Mouse (Mus musculus) frontal cortex, adult (tissue): ENCODE results near the gene Csf2ra.
"Not testable (repeated sequence)": the region's sequence is repeated elsewhere in the genome, so short reads cannot be mapped to it uniquely, and the experiment has no call there.

Experiments
- ATAC-seq: cut with Nextera tagmentation; 2 replicates; pipeline ENCODE4 v1.9.2; 2017; ENCODE audit warnings: mild to moderate bottlenecking, moderate library complexity, mixed read lengths; ENCODE audit not compliant: low TSS enrichment

The Csf2ra gene

DNA sequence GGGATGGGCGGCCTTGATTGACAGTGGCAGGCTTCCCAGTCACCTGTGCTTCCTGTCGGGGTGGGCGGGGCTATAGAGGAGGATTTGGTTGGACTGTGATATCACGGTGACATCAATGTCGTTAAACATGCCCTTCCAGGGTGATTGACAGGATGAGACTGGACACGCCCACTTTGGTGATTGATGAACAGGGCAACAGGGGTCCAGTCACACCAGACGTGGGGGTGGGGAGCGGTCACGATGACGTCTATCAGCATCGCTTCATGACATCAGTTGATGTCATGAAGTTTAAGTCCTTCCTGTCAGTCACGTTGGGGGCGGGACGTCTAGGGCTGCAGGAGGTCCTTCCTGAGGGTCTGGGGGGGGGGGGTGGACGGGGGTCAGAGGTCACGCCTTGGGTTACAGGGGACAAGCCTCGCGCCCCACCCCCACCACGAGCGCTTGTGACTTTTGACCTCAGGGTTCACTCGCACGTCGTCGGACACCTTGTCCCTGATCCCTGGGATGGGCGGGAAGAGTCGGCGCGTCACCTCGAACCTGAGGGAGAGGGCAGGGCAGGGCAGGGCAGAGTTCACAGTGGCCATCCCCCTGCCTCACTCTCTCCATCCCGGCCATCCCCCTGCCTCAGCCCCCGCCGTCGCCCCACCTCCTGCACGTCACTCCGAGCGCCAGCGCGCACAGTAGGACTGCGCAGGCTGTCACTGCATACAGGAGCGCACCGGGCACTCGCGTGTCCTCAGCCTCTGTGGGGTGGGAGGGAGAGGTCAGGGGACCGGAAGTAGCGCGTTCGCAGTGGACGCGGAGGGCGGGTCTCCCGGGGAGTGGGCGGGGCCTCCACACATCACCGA lies 3.3 kb downstream of the Csf2ra start:
- 0 out of 2 replicates have a peak, but pooled peaks have one; percentile 1 for ATAC-seq

DNA sequence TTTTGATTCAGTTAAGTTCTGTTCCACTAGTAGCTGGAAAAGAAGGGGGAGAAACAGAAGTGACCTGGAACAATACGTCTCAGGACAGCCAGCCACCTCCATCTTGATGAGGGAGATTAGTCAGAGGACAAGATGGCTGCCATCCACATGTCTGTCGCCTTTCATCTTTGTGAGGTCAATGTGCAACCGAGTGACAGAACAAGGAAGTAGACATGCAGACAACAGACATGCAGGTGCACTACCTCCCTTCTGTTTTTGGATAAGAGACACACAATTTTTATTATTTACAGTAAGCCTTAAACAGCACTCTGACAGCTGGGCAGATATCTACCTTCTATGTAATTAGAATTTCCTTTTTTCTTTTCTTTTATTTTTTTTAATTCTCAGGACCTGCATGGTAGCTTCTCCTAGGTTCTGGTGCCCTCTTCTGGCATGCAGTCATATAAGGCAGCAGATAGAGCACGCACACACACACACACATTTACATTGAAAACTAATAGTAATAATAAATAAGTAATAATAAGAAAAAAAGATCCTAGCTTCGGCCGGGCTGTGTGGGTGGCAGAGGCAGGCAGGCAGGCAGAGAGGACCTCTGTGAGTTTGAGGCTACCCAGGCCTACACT lies 4.4 kb downstream of the Csf2ra start:
- no peak for ATAC-seq

DNA sequence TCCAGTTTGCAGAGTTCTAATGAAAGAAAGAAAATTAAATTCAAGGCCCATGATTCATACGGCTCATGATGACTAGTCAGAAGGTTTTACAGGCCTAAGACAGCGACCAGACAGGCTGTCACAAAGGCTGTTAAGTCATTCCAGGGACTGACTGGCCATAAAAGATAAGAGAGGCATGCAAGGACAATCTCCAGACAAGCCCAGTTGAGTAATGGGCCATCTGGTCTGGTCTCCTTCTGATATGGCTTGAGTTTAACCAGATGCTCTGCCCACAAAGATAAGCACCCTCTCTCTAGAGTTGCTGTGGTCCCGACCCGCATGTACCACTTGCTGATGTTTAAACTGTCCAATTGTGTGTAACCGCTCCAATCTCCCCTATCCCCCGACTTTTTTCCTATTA lies 20.7 kb downstream of the Csf2ra start:
- not testable (repeated sequence) for ATAC-seq

DNA sequence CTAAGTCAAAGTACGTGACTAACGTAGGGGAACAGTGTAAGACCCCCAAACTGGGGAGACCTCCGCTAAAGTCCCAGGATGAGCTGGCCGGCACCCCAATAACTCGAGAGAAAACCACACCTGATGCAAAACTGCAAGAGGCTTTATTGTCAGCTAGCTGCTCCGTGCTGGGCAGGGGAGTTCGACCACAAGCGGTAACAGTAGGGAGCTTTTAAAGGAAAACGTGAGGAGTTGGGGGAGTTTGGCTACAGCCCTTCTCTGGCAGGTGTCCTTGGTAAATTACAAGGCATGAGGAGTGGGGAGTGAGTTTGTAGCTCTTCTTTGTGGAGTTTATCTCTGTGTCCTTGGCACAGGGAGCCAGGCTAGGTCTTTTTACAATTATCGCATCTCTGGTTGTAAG lies 28.4 kb downstream of the Csf2ra start:
- ATAC-seq = no peak

DNA sequence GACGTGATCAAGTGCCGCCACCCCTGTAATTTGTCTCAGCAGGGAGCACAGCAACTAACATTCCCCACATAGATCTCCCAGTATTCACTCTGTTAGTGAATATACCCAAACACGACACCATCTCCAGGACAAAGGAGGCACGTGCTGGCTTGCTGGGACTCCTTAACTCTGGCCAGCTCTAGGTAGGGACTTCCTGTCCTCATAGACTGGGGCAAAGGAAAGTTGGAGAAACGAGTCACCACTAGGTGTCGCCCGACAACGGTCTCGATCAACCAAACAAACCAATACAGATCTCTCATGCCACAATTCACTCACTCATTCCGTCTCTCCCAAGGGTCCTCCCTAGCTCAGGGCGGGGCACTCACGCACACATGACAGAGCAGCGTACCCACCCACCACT lies 28.9 kb downstream of the Csf2ra start:
- no peak for ATAC-seq

DNA sequence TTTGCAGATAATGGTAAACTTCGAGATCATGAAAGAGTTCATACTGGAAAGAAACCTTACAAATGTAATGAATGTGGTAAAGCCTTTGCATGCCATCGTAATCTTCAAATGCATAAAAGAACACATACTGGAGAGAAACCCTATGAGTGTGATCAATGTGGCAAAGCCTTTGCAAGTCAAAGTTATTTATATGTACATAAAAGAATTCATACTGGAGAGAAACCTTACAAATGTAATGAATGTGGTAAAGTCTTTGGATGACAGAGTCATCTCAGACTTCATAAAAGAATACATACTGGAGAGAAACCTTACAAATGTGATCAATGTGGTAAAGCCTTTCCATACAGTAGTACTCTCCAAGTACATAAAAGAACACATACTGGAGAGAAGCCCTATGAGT lies 44.6 kb downstream of the Csf2ra start, which contains the start of gene Gm6020:
TSS of gene Gm6020 (plus strand) at position 301 of the 400 bp plus-strand sequence.
- not testable (repeated sequence) for ATAC-seq

DNA sequence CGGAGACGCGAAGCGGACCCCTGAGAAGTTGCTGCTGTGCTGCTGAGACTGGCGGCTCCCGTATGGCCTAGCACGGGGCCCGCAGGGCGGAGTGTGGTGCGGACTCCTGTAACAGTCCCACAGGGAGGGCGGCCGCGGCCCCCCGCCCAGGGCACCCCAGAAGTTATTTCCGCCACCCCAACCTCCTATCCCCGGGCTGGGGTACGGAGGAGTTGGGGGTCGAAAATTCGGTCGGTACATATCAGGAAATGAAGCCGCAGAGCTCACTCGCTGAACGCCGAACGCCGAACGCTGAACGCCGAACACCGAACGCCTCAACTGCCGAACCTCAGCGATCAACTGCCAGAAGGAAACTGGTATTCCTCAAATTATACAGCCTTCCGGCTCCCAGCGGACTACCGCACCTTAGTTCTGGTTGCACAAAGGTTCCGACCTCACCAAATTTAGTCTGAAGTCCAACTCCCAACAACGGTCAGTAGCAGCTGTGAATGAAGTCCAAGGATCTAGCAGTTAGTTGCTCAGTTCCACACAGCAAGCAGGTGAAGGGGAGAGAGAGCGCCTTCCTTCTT lies 52.4 kb downstream of the Csf2ra start, which contains the start of gene Gm7102:
TSS of gene Gm7102 (minus strand) at position 554 of the 569 bp plus-strand sequence.
- no peak for ATAC-seq
